Mouse (Mus musculus) hindbrain, embryonic 10.5 days (tissue): ENCODE results near the gene Antxr2. TPM values are rescaled to one million over a fixed set of nuclear protein-coding genes. Genes with fewer than 3 reads are reported as not detected.

ENCODE experiments used
- DNase-seq: peaks from one replicate; pipeline ENCODE4 v3.0.0-alpha.2; 2017; ENCODE audit warnings: low spot score
- H3K27ac ChIP-seq: fragments of 300-500 bp; sonication (generic); 2 replicates; pipeline ENCODE4 v1.5.1; 2016; ENCODE audit warnings: mild to moderate bottlenecking, moderate library complexity
- H3K27me3 ChIP-seq: fragments of 300-500 bp; sonication (generic); 2 replicates; pipeline ENCODE4 v1.6.1; 2016; ENCODE audit warnings: mild to moderate bottlenecking; ENCODE audit not compliant: poor library complexity, insufficient read depth, severe bottlenecking
- H3K36me3 ChIP-seq: fragments of 300-500 bp; sonication (generic); 2 replicates; pipeline ENCODE4 v1.6.1; 2016; ENCODE audit warnings: mild to moderate bottlenecking, moderate library complexity
- H3K4me1 ChIP-seq: fragments of 300-500 bp; sonication (generic); replicated peaks from 2 replicates; pipeline ENCODE4 v1.6.1; 2016; ENCODE audit warnings: mild to moderate bottlenecking
- H3K4me3 ChIP-seq: fragments of 300-500 bp; sonication (generic); 2 replicates; pipeline ENCODE4 v1.5.1; 2016; ENCODE audit warnings: mild to moderate bottlenecking, moderate library complexity
- H3K9me3 ChIP-seq: fragments of 300-500 bp; sonication (generic); 2 replicates; pipeline ENCODE4 v1.6.1; 2016; ENCODE audit warnings: mild to moderate bottlenecking, moderate library complexity
- WGBS: fragments of 180-500 bp; shearing (Covaris S2); methylation state at CpG from one replicate; pipeline ENCODE4 v1.1.7; 2016; 5-methylcytosine and 5-hydroxymethylcytosine counted together
- polyA plus RNA-seq: library from polyadenylated mRNA; unstranded; fragments of >200 nt; fragmentation: Nextera tagmentation; extraction: Ambion mirVana; gene quantifications from 2 replicates; pipeline ENCODE4 v1.2.1, GENCODE M21; 2016

Antxr2 gene
- polyA plus RNA-seq, 1 experiment from 2014 or later: 10.1 TPM

GRCm38 (mm10) chr5:97881421-97881820 is 149.4 kb downstream of the Antxr2 start:
- DNase-seq: no peak
- WGBS: 69% methylated on average over 2 of the region's 2 CpGs
- Histone ChIP-seq H3K36me3 (peaks cover 22% of the 10 kb centered on the region; the same call in 1 of the 2 replicates), H3K27me3 (no peaks in the 10 kb centered on the region), H3K4me3 (no peak overlapping the region), H3K27ac (no peak overlapping the region), H3K9me3 (no peaks in the 10 kb centered on the region), H3K4me1 (peaks cover 6% of the 10 kb centered on the region; the same call in 1 of the 2 replicates)

- H3K27ac ChIP-seq: no peak overlapping the region
- DNase-seq: no peak
- peaks cover 6% of the 10 kb centered on the region; the same call in 1 of the 2 replicates for H3K4me1 ChIP-seq
- H3K4me3 ChIP-seq: no peak overlapping the region
- WGBS: 73% methylated on average over 8 of the region's 8 CpGs
- no peaks in the 10 kb centered on the region for H3K9me3 ChIP-seq
- H3K27me3 ChIP-seq: no peaks in the 10 kb centered on the region
- H3K36me3 ChIP-seq: peaks cover 13% of the 10 kb centered on the region; the same call in 1 of the 2 replicates
Measured at GRCm38 (mm10) chr5:97880115-97880514, 150.7 kb downstream of the Antxr2 start.

GRCm38 (mm10) chr5:97878871-97879270 is 152.0 kb downstream of the Antxr2 start:
- H3K4me3 ChIP-seq: no peak overlapping the region
- H3K4me1 ChIP-seq: peaks cover 6% of the 10 kb centered on the region; the same call in 1 of the 2 replicates
- no peaks in the 10 kb centered on the region for H3K27me3 ChIP-seq
- 0 out of 2 replicates have a peak, but pooled peaks cover under 1% of the 10 kb centered on the region for H3K36me3 ChIP-seq
- H3K9me3 ChIP-seq: no peaks in the 10 kb centered on the region
- 66% methylated on average over 3 of the region's 3 CpGs for WGBS
- DNase-seq: no peak
- no peak overlapping the region for H3K27ac ChIP-seq

GRCm38 (mm10) chr5:97878215-97878794 is 152.5 kb downstream of the Antxr2 start:
- Histone ChIP-seq H3K27me3 (no peaks in the 10 kb centered on the region), H3K27ac (no peak overlapping the region), H3K9me3 (no peaks in the 10 kb centered on the region), H3K4me3 (no peak overlapping the region), H3K36me3 (no peaks in the 10 kb centered on the region), H3K4me1 (peaks cover 6% of the 10 kb centered on the region; the same call in 1 of the 2 replicates)
- DNase-seq: no peak
- 83% methylated on average over 1 of the region's 1 CpGs for WGBS

- no peaks in the 10 kb centered on the region for H3K9me3 ChIP-seq
- no peak overlapping the region for H3K27ac ChIP-seq
- 86% methylated on average over 2 of the region's 2 CpGs for WGBS
- H3K4me3 ChIP-seq: no peak overlapping the region
- H3K36me3 ChIP-seq: no peaks in the 10 kb centered on the region
- peaks cover 6% of the 10 kb centered on the region; the same call in 1 of the 2 replicates for H3K4me1 ChIP-seq
- H3K27me3 ChIP-seq: no peaks in the 10 kb centered on the region
- no peak for DNase-seq
Measured at GRCm38 (mm10) chr5:97876895-97877294, 153.9 kb downstream of the Antxr2 start.

GRCm38 (mm10) chr5:97867921-97868320 is 162.9 kb downstream of the Antxr2 start:
- H3K9me3 ChIP-seq: no peaks in the 10 kb centered on the region
- no peak for DNase-seq
- WGBS: 90% methylated on average over 2 of the region's 2 CpGs
- no peak overlapping the region for H3K4me3 ChIP-seq
- H3K27ac ChIP-seq: no peak overlapping the region
- no peaks in the 10 kb centered on the region for H3K36me3 ChIP-seq
- no peaks in the 10 kb centered on the region for H3K4me1 ChIP-seq
- H3K27me3 ChIP-seq: no peaks in the 10 kb centered on the region

GRCm38 (mm10) chr5:97866975-97867374 is 163.9 kb downstream of the Antxr2 start:
- H3K36me3 ChIP-seq: no peaks in the 10 kb centered on the region
- H3K4me1 ChIP-seq: no peaks in the 10 kb centered on the region
- H3K27ac ChIP-seq: no peak overlapping the region
- no peaks in the 10 kb centered on the region for H3K27me3 ChIP-seq
- H3K4me3 ChIP-seq: no peak overlapping the region
- no peak for DNase-seq
- WGBS: 89% methylated on average over 3 of the region's 3 CpGs
- H3K9me3 ChIP-seq: no peaks in the 10 kb centered on the region

GRCm38 (mm10) chr5:97857101-97857500 is 173.7 kb downstream of the Antxr2 start:
- no peaks in the 10 kb centered on the region for H3K36me3 ChIP-seq
- H3K27ac ChIP-seq: no peak overlapping the region
- H3K27me3 ChIP-seq: no peaks in the 10 kb centered on the region
- no peaks in the 10 kb centered on the region for H3K4me1 ChIP-seq
- no peak for DNase-seq
- H3K4me3 ChIP-seq: no peak overlapping the region
- H3K9me3 ChIP-seq: no peaks in the 10 kb centered on the region

GRCm38 (mm10) chr5:97851981-97852748 is 178.7 kb downstream of the Antxr2 start:
- no peaks in the 10 kb centered on the region for H3K4me1 ChIP-seq
- H3K27ac ChIP-seq: no peak overlapping the region
- no peak overlapping the region for H3K4me3 ChIP-seq
- DNase-seq: no peak
- 93% methylated on average over 5 of the region's 5 CpGs for WGBS
- H3K36me3 ChIP-seq: no peaks in the 10 kb centered on the region
- no peaks in the 10 kb centered on the region for H3K9me3 ChIP-seq
- H3K27me3 ChIP-seq: no peaks in the 10 kb centered on the region

GRCm38 (mm10) chr5:97847204-97847895 is 183.5 kb downstream of the Antxr2 start:
- Histone ChIP-seq H3K27ac (no peak overlapping the region), H3K36me3 (no peaks in the 10 kb centered on the region), H3K4me1 (no peaks in the 10 kb centered on the region), H3K4me3 (no peak overlapping the region), H3K27me3 (no peaks in the 10 kb centered on the region), H3K9me3 (no peaks in the 10 kb centered on the region)
- no peak for DNase-seq
- WGBS: 89% methylated on average over 10 of the region's 10 CpGs

GRCm38 (mm10) chr5:97846503-97846902 is 184.3 kb downstream of the Antxr2 start:
- no peaks in the 10 kb centered on the region for H3K9me3 ChIP-seq
- H3K4me1 ChIP-seq: no peaks in the 10 kb centered on the region
- H3K4me3 ChIP-seq: no peak overlapping the region
- no peaks in the 10 kb centered on the region for H3K27me3 ChIP-seq
- 89% methylated on average over 2 of the region's 2 CpGs for WGBS
- H3K36me3 ChIP-seq: no peaks in the 10 kb centered on the region
- DNase-seq: no peak
- no peak overlapping the region for H3K27ac ChIP-seq

GRCm38 (mm10) chr5:97842016-97842415 is 188.8 kb downstream of the Antxr2 start:
- H3K4me3 ChIP-seq: no peak overlapping the region
- no peak overlapping the region for H3K27ac ChIP-seq
- WGBS: 80% methylated on average over 1 of the region's 1 CpGs
- DNase-seq: no peak
- H3K36me3 ChIP-seq: no peaks in the 10 kb centered on the region
- no peaks in the 10 kb centered on the region for H3K9me3 ChIP-seq
- H3K4me1 ChIP-seq: no peaks in the 10 kb centered on the region
- no peaks in the 10 kb centered on the region for H3K27me3 ChIP-seq

- Histone ChIP-seq H3K4me3 (no peak overlapping the region), H3K4me1 (no peaks in the 10 kb centered on the region), H3K27me3 (no peaks in the 10 kb centered on the region), H3K9me3 (no peaks in the 10 kb centered on the region), H3K27ac (no peak overlapping the region), H3K36me3 (no peaks in the 10 kb centered on the region)
- DNase-seq: no peak
Measured at GRCm38 (mm10) chr5:97839924-97840279, 190.9 kb downstream of the Antxr2 start.
